Mouse (Mus musculus) forebrain, embryonic 12.5 days (tissue): Measurements from ENCODE around the gene Ncoa1. TPM values are rescaled to one million over a fixed set of nuclear protein-coding genes. Genes with fewer than 3 reads are reported as not detected.

Experiments
- ATAC-seq: fragments of 200-750 bp; cut with Nextera tagmentation; 2 replicates; pipeline ENCODE4 v1.8.0; 2017; ENCODE audit warnings: moderate TSS enrichment; ENCODE audit not compliant: low FRiP score
- H3K27ac ChIP-seq: fragments of 300-500 bp; sonication (generic); 2 replicates; pipeline ENCODE4 v1.5.1; 2016; ENCODE audit warnings: mild to moderate bottlenecking
- H3K27me3 ChIP-seq: fragments of 300-500 bp; sonication (generic); 2 replicates; pipeline ENCODE4 v1.6.1; 2016; ENCODE audit warnings: mild to moderate bottlenecking
- H3K36me3 ChIP-seq: fragments of 300-500 bp; sonication (generic); replicated peaks from 2 replicates; pipeline ENCODE4 v1.6.1; 2016; ENCODE audit warnings: mild to moderate bottlenecking
- H3K4me1 ChIP-seq: fragments of 300-500 bp; sonication (generic); 2 replicates; pipeline ENCODE4 v1.6.1; 2016
- H3K4me2 ChIP-seq: fragments of 300-500 bp; sonication (generic); 2 replicates; pipeline ENCODE4 v1.6.1; 2016; ENCODE audit warnings: mild to moderate bottlenecking, moderate library complexity
- H3K4me3 ChIP-seq: fragments of 300-500 bp; sonication (generic); replicated peaks from 2 replicates; pipeline ENCODE4 v1.5.1; 2016; ENCODE audit warnings: mild to moderate bottlenecking
- H3K9ac ChIP-seq: fragments of 300-500 bp; sonication (generic); 2 replicates; pipeline ENCODE4 v1.6.1; 2016; ENCODE audit warnings: mild to moderate bottlenecking
- H3K9me3 ChIP-seq: fragments of 300-500 bp; sonication (generic); 2 replicates; pipeline ENCODE4 v1.6.1; 2016
- WGBS: fragments of 180-500 bp; shearing (Covaris S2); methylation state at CpG from one replicate; pipeline ENCODE4 v1.1.7; 2016; 5-methylcytosine and 5-hydroxymethylcytosine counted together
- polyA plus RNA-seq: library from polyadenylated mRNA; unstranded; fragments of >200 nt; fragmentation: Nextera tagmentation; extraction: Ambion mirVana; gene quantifications from 2 replicates; pipeline ENCODE4 v1.2.1, GENCODE M21; 2016

Gene Ncoa1
- polyA plus RNA-seq, 1 experiment from 2014 or later = 11.1 TPM

GRCm38 (mm10) chr12:4431978-4432377, 45.0 kb downstream of the Ncoa1 start:
- ATAC-seq = no peak
- no peak overlapping the region for H3K4me3 ChIP-seq
- no peak overlapping the region for H3K9ac ChIP-seq
- WGBS = 92% methylated on average over 5 of the region's 5 CpGs
- H3K27ac ChIP-seq = no peak overlapping the region
- H3K4me1 ChIP-seq = no peaks in the 10 kb centered on the region
- H3K27me3 ChIP-seq = no peaks in the 10 kb centered on the region
- H3K36me3 ChIP-seq = no peaks in the 10 kb centered on the region
- no peak overlapping the region for H3K4me2 ChIP-seq
- no peaks in the 10 kb centered on the region for H3K9me3 ChIP-seq

- 76% methylated on average over 3 of the region's 3 CpGs for WGBS
- no peak for ATAC-seq
- no peaks in the 10 kb centered on the region for H3K36me3 ChIP-seq
- H3K4me3 ChIP-seq = no peak overlapping the region
- H3K9ac ChIP-seq = no peak overlapping the region
- no peaks in the 10 kb centered on the region for H3K27me3 ChIP-seq
- no peaks in the 10 kb centered on the region for H3K9me3 ChIP-seq
- H3K4me1 ChIP-seq = no peaks in the 10 kb centered on the region
- H3K4me2 ChIP-seq = no peak overlapping the region
- H3K27ac ChIP-seq = no peak overlapping the region
These were observed 46.7 kb downstream of the Ncoa1 start for GRCm38 (mm10) chr12:4430061-4430825.

GRCm38 (mm10) chr12:4418824-4419223, 58.2 kb downstream of the Ncoa1 start:
- Histone ChIP-seq H3K9ac (no peak overlapping the region), H3K4me3 (no peak overlapping the region), H3K4me2 (no peak overlapping the region), H3K36me3 (no peaks in the 10 kb centered on the region), H3K9me3 (no peaks in the 10 kb centered on the region), H3K4me1 (no peaks in the 10 kb centered on the region), H3K27me3 (no peaks in the 10 kb centered on the region), H3K27ac (no peak overlapping the region)
- 91% methylated on average over 4 of the region's 4 CpGs for WGBS
- ATAC-seq = no peak

DNA sequence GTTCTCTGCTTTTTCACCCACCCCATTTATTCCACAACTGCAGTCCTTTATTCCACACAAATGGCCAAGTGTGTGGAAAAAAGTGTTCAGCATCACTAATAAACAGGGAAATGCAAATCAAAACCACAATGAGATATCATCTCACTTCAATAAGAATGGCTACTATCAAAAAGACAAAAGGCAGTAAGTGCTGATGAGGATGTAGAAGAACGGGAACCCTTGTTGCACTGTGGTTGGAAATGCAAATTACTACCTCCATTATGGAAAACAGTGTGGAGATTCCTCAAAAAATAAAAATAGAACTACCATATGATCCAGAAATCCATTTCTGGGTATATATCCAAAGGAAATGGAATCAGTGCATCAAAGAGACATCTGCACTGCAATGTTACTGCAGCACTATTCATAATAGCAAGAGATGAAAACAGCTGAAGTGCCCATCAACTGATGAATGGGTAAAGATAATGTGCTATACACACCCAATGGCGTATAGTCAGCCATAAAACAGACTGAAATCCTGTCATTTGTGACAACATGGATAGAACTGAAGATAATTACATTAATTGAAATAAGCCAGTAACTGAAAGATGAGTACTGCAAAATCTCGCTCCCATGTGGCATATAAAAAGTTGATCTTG, 59.2 kb downstream of the Ncoa1 start:
- WGBS = 79% methylated on average over 3 of the region's 3 CpGs
- Histone ChIP-seq H3K27ac (no peak overlapping the region), H3K36me3 (no peaks in the 10 kb centered on the region), H3K9ac (no peak overlapping the region), H3K4me3 (no peak overlapping the region), H3K9me3 (no peaks in the 10 kb centered on the region), H3K4me2 (no peak overlapping the region), H3K27me3 (no peaks in the 10 kb centered on the region), H3K4me1 (no peaks in the 10 kb centered on the region)
- no peak for ATAC-seq

DNA sequence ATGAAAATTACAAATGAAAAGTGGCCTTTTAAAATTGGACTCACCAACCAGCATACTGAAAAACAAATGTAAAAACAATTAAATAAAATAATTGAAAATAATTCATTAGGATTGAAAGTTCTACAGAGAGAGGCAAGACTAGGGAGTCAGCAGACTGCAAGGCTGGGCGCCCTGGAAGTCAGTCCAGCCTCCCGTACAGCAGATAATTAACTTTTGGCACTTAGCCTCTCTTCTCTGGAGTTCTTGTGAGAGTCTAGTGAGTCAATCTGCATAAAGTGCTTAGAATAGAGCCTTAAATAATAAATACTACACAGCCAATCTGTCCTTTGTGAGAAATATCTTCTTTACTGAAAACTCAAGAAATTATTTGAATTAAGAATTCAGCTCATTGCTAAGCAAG, 69.9 kb downstream of the Ncoa1 start:
- H3K4me2 ChIP-seq = no peak overlapping the region
- H3K36me3 ChIP-seq = no peaks in the 10 kb centered on the region
- H3K4me3 ChIP-seq = no peak overlapping the region
- H3K27me3 ChIP-seq = no peaks in the 10 kb centered on the region
- no peak for ATAC-seq
- H3K4me1 ChIP-seq = no peaks in the 10 kb centered on the region
- H3K9ac ChIP-seq = no peak overlapping the region
- H3K9me3 ChIP-seq = no peaks in the 10 kb centered on the region
- no peak overlapping the region for H3K27ac ChIP-seq
- WGBS = 70% methylated on average over 2 of the region's 2 CpGs

DNA sequence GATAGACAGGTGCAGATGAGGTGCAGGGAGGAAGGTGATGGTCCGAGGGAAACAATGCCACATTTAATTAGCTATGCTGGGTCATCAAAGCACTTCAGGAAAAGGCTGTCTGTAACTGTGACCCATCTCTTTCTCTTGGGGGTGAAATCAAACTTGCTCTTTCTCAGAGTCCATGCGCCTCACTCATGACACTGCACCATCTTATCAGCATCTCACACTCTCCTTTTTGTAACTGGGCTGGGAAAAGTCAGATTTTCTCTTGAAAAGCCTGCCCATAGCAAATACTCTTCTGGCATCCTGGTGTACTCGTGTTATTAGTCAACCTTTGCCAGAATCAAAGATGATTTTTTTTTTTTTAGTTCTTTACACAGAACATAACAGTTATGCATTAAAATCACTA, 70.8 kb downstream of the Ncoa1 start:
- Histone ChIP-seq H3K4me2 (no peak overlapping the region), H3K4me3 (no peak overlapping the region), H3K4me1 (no peaks in the 10 kb centered on the region), H3K27ac (no peak overlapping the region), H3K36me3 (no peaks in the 10 kb centered on the region), H3K27me3 (no peaks in the 10 kb centered on the region), H3K9ac (no peak overlapping the region), H3K9me3 (no peaks in the 10 kb centered on the region)
- ATAC-seq = no peak
- 85% methylated on average over 3 of the region's 3 CpGs for WGBS

- no peak for ATAC-seq
- Histone ChIP-seq H3K9ac (no peak overlapping the region), H3K9me3 (no peaks in the 10 kb centered on the region), H3K27ac (no peak overlapping the region), H3K27me3 (no peaks in the 10 kb centered on the region), H3K4me3 (no peak overlapping the region), H3K4me2 (no peak overlapping the region), H3K36me3 (no peaks in the 10 kb centered on the region), H3K4me1 (no peaks in the 10 kb centered on the region)
- WGBS = 69% methylated on average over 4 of the region's 4 CpGs
These were observed 73.8 kb downstream of the Ncoa1 start for GRCm38 (mm10) chr12:4403206-4403605.

GRCm38 (mm10) chr12:4396221-4396620, 80.8 kb downstream of the Ncoa1 start:
- no peaks in the 10 kb centered on the region; the same call in 1 of the 2 replicates for H3K4me1 ChIP-seq
- H3K36me3 ChIP-seq = no peaks in the 10 kb centered on the region
- no peak for ATAC-seq
- no peak overlapping the region for H3K4me2 ChIP-seq
- no peak overlapping the region for H3K9ac ChIP-seq
- H3K9me3 ChIP-seq = no peaks in the 10 kb centered on the region
- no peaks in the 10 kb centered on the region for H3K27me3 ChIP-seq
- no peak overlapping the region for H3K27ac ChIP-seq
- H3K4me3 ChIP-seq = no peak overlapping the region
- 76% methylated on average over 7 of the region's 7 CpGs for WGBS

- H3K9ac ChIP-seq = no peak overlapping the region
- no peak overlapping the region for H3K4me3 ChIP-seq
- peaks cover 6% of the 10 kb centered on the region for H3K4me1 ChIP-seq
- ATAC-seq = no peak
- H3K27ac ChIP-seq = no peak overlapping the region
- H3K9me3 ChIP-seq = no peaks in the 10 kb centered on the region
- WGBS = 79% methylated on average over 2 of the region's 2 CpGs
- no peaks in the 10 kb centered on the region for H3K27me3 ChIP-seq
- H3K4me2 ChIP-seq = no peak overlapping the region
- no peaks in the 10 kb centered on the region for H3K36me3 ChIP-seq
These were observed 84.4 kb downstream of the Ncoa1 start for GRCm38 (mm10) chr12:4392590-4392989.

DNA sequence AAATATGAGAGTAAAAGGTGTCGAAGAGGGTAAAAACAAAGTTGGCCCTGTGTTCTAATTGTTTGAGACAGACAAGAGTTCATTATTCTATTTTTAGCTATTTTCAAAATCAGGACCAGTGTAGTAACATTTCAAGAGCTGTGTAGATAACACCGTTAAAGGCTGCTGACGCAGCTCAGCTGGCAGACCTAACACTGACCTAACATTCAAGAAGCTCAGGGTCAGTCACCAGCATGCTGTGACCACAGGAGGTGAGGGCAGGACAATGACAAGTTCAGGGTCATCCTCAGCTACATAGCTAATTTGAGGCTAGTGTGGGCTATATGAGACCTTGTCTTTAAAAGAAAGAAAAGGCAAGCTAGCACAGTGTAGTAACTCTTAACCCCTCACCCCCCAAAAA, 84.9 kb downstream of the Ncoa1 start:
- Histone ChIP-seq H3K9me3 (no peaks in the 10 kb centered on the region), H3K9ac (no peak overlapping the region), H3K36me3 (no peaks in the 10 kb centered on the region), H3K4me1 (peaks cover 6% of the 10 kb centered on the region), H3K27me3 (no peaks in the 10 kb centered on the region), H3K4me3 (no peak overlapping the region), H3K4me2 (no peak overlapping the region), H3K27ac (no peak overlapping the region)
- no peak for ATAC-seq
- WGBS = 88% methylated on average over 3 of the region's 3 CpGs

DNA sequence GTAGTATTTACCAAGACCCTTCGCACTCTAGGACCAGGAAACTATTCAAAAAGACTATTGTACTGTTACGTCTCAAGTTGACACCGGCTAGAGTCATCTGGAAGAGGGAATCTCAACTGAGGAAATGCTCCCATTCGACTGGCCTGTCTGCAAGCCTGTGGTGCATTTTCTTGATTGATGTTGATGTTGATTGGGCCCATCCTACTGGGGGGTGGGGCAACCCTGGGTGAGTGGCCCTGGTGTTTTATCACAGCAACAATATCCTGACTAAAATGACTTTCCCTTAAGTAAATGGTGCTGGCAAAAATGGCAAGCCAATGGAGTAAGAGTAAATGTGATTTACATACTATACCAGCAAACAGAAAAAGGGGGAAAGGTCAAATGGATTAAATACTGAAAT, 85.7 kb downstream of the Ncoa1 start:
- Histone ChIP-seq H3K27me3 (no peaks in the 10 kb centered on the region), H3K4me3 (no peak overlapping the region), H3K36me3 (no peaks in the 10 kb centered on the region), H3K4me1 (peaks cover 6% of the 10 kb centered on the region), H3K4me2 (no peak overlapping the region), H3K9me3 (no peaks in the 10 kb centered on the region), H3K27ac (no peak overlapping the region), H3K9ac (no peak overlapping the region)
- ATAC-seq = no peak
- WGBS = 70% methylated on average over 4 of the region's 4 CpGs

GRCm38 (mm10) chr12:4390721-4391120, 86.3 kb downstream of the Ncoa1 start:
- H3K4me3 ChIP-seq = no peak overlapping the region
- no peak overlapping the region for H3K4me2 ChIP-seq
- WGBS = 79% methylated on average over 5 of the region's 5 CpGs
- no peak overlapping the region for H3K27ac ChIP-seq
- H3K9me3 ChIP-seq = no peaks in the 10 kb centered on the region
- ATAC-seq = no peak
- no peaks in the 10 kb centered on the region for H3K27me3 ChIP-seq
- H3K36me3 ChIP-seq = no peaks in the 10 kb centered on the region
- H3K4me1 ChIP-seq = peaks cover 6% of the 10 kb centered on the region; the same call in 1 of the 2 replicates
- H3K9ac ChIP-seq = no peak overlapping the region
